Mouse (Mus musculus) CD8-positive naive resting alpha-beta T cell, adult 57 days (primary cell): Measurements from ENCODE around the gene Taar7d. TPM values are rescaled to one million over a fixed set of nuclear protein-coding genes. Genes with fewer than 3 reads are reported as not detected.

Experiments
- total RNA-seq: library from RNA; stranded (reverse); gene quantifications from one replicate; pipeline ENCODE4 v1.2.4, GENCODE M21; 2023

The Taar7d gene
- not detected for total RNA-seq

GRCm38 (mm10) chr10:24026922-24027321 is at the start of gene Taar7d:
Taar7d (plus strand) TSS chr10:24027222.

GRCm38 (mm10) chr10:23985546-23985945 is 41.5 kb upstream of the Taar7d start, which contains the start of gene Taar6:
Taar6 (minus strand) TSS chr10:23985646.

DNA sequence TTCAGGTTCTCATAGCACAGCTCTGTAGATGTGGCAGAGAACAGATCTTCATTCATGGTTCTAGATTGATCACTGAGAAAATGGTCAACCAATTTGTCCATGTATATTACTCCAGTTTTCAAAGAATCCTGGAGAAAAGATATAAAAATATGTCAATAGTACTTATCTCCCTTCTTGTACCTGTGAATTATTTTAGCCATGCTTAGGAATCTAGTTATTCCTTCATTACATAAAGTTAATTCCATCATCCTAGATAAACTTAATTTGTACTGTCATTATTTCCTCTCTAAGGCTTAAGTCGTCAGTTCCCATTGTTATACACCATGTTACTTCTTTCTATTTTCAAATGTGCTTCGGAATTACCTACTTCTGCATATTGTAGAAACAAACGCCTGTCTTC is 33.6 kb upstream of the Taar7d start, which contains the start of gene Taar7a:
Gene Taar7a, minus strand, starts transcription at position 101 of the 400 bp plus-strand sequence.

GRCm38 (mm10) chr10:23999639-24000038 is 27.4 kb upstream of the Taar7d start, which contains the start of gene Taar7b:
Taar7b (plus strand) TSS chr10:23999939.

DNA sequence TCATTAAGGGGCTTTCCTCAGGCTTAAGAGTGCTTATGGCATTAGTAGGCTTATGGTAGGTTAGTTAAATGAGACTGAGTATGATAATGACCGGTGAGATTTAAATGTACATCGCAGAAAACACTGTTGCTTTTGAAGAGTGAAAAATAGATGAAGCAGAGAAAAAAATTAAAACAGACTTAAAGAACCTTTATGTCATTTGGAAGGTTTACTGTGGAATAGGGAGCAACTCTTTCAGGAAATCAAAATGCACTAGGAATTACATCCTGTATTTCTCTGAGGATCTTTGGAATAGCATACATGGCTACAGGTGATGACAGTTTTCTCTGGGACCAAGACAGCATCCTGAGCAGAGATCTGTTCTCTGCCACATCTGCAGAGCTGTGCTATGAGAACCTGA is 10.3 kb downstream of the Taar7d start, which contains the start of gene Taar7e:
Gene Taar7e, plus strand, starts transcription at position 301 of the 400 bp plus-strand sequence.

DNA sequence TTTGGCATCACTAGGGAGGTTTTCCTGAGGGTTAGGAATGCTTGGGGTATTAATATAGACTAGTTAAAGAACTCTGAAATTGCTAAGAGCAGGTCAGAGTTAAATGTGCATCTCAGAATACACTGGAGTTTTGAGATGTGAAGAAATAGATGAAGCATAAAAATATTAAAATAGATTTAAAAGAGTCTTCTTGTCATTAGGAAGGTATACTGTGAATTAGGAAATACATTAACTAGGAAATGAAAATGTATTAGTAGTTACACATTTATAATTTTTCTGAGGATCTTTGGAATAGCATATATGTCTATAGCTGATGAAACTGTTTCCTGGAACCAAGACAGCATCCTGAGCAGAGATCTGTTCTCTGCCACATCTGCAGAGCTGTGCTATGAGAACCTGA is 22.2 kb downstream of the Taar7d start, which contains the start of gene Taar7f:
Gene Taar7f, plus strand, starts transcription at position 301 of the 400 bp plus-strand sequence.

DNA sequence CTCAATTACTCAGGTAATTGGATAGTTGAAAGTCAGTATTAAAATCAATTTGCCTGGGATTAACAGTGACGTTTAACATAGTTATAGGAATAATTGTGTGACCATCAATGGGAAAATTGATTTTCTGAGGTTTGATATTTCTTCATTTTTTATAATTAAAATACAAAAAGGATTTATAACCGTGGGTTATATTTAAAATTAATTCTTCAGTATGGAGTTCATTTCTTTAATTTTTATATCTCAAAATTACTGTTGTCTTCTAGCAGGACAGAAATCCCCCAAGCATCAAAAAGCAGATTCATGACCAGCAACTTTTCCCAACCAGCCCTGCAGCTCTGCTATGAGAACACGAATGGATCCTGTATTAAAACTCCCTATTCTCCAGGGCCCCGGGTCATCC is 49.2 kb downstream of the Taar7d start, which contains the start of gene Taar8a:
Gene Taar8a, plus strand, starts transcription at position 301 of the 400 bp plus-strand sequence.

Other genes starting within 250 kb of the Taar7d start
- 1,357 TPM for gene Rps12, start 239.9 kb upstream of the Taar7d start, total RNA-seq
- gene Slc18b1, start 230.2 kb upstream of the Taar7d start, total RNA-seq, result not detected
- gene Vnn3, start 175.8 kb upstream of the Taar7d start, total RNA-seq, result not detected
- gene Vnn1, start 132.5 kb upstream of the Taar7d start, total RNA-seq, result not detected
- gene Taar1, start 106.9 kb upstream of the Taar7d start, total RNA-seq, result not detected
- not detected for gene Taar2, start 88.7 kb upstream of the Taar7d start, total RNA-seq
- not detected for gene Taar3, start 77.7 kb upstream of the Taar7d start, total RNA-seq
- gene Taar4, start 66.7 kb upstream of the Taar7d start, total RNA-seq, result not detected
- not detected for gene Taar5, start 56.5 kb upstream of the Taar7d start, total RNA-seq
- not detected for gene Taar6, start 41.6 kb upstream of the Taar7d start, total RNA-seq
- not detected for gene Taar7a, start 33.7 kb upstream of the Taar7d start, total RNA-seq
- gene Taar7b, start 27.3 kb upstream of the Taar7d start, total RNA-seq, result not detected
- gene Taar7e, start 10.4 kb downstream of the Taar7d start, total RNA-seq, result not detected
- gene Taar7f, start 22.3 kb downstream of the Taar7d start, total RNA-seq, result not detected
- not detected for gene Taar8a, start 49.3 kb downstream of the Taar7d start, total RNA-seq
- not detected for gene Taar8b, start 65.1 kb downstream of the Taar7d start, total RNA-seq
- not detected for gene Taar8c, start 74.7 kb downstream of the Taar7d start, total RNA-seq
- not detected for gene Taar9, start 82.3 kb downstream of the Taar7d start, total RNA-seq
- gene Stx7, start 122.1 kb downstream of the Taar7d start, total RNA-seq, result 38.6 TPM
- gene Moxd1, start 196.3 kb downstream of the Taar7d start, total RNA-seq, result not detected